Mouse (Mus musculus): ENCODE measurements around the gene Iqcd.

DNA sequence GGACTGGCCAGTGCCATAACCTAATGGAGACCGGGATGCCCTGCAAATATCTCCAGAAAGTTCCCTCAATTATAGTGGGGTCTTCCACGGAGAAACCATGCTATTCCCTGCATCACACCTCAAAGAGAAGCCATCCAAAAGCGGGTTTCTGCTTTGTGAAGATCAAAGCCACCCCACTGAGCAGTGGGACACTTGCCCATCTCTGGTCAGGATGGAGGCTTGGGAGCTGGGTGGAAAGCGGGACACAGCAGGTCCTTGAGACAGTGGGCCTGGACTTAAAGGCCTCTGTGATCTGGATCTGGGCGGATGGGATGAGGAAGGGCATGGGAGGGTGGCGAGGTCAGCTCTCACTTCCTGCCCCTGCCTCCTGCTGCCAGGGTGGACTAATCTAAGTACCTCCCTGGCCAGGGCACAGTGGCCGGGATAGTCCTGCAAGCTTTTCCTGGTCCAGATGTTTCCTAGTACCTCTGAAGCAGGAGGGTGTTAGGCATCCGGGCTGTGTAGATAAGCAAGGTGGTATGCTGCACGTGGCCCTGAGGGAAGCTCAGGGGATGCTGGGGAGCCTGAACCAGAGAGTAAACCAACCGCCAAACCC is 14.2 kb upstream of the Iqcd start:
- TF ChIP-seq CTCF (IDR thresholded peaks at IDR 0.05; ENCODE audit: control insufficient read depth, insufficient read depth, insufficient read length) (no peak), MYOD1 (IDR thresholded peaks at IDR 0.05; ENCODE audit: control insufficient read depth, insufficient read length, low read depth) (no peak), MAX (IDR thresholded peaks at IDR 0.05) (no peak)
